Comparison of ENCODE assay signal across 8 mouse cellular contexts in the genomic region with DNA sequence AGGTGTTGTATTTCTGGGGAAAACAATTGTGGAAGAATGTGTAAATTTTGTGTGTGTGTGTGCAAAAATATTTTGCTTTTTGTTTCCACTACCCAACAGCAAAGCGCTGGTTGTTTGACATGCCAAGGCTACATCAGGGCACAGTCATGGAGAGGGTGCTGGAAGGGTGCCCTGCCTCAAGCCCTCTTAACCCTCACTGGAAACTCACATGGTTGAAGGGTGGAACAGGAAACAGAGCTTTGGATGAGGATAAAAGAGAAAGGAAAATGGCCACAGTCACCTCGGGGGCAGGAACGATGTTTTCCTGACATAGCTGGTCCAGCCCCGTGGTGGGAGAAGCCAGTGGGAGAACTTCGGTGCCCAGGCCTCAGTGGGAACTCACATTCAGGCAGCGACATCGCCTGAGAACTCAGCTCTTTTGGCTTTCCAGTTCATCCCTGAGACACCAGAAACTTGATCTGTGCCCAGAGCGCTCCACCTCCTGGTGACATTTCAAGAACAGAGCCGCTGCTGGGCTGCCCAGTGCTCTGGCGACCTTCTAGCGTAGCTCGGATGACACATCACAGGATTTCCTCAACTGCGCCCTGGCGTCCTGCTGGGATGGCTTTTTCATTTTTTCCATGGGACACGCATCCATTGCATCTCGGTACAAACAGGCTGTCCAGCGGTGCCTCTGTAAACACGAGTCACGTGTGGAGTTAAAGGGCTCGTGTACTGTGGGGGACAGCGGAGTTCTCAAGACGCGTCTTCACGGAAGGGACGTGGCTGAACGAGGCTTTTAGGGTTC. TPM values are rescaled to one million over a fixed set of nuclear protein-coding genes. Genes with fewer than 3 reads are reported as not detected.
DNase-seq lines count a peak whose midpoint lies in the region; ATAC-seq and TF ChIP-seq lines count a peak whose summit lies in the region.

No protein-coding gene starts in this region.

- peak; percentile 48 for TF ChIP-seq CTCF in stomach, postnatal 0 days (IDR thresholded peaks at IDR 0.05; ENCODE audit: low read depth)

- peak overlapping the region; percentile 56 for H3K4me2 ChIP-seq in heart, embryonic 11.5 days
- H3K4me2 ChIP-seq in kidney, embryonic 14.5 days (replicated peaks; ENCODE audit: low read depth, low read length): peak overlapping the region; percentile 32
- H3K4me2 ChIP-seq in stomach, postnatal 0 days (replicated peaks; ENCODE audit: low read depth): peak overlapping the region; percentile 38; the same call in 1 of the 2 replicates

- H3K36me3 ChIP-seq in heart, embryonic 11.5 days (ENCODE audit: control insufficient read depth, insufficient read depth, low read length): no peaks in the 10 kb centered on the region
- no peaks in the 10 kb centered on the region for H3K36me3 ChIP-seq in kidney, embryonic 14.5 days (ENCODE audit: control insufficient read depth, insufficient read depth, low read length)
- no peaks in the 10 kb centered on the region for H3K36me3 ChIP-seq in stomach, postnatal 0 days (ENCODE audit: control insufficient read depth, insufficient read depth, low read length)

- no peak overlapping the region for H3K9ac ChIP-seq in heart, embryonic 11.5 days (ENCODE audit: low read depth, low read length)
- H3K9ac ChIP-seq in kidney, embryonic 14.5 days (ENCODE audit: low read depth, low read length): no peak overlapping the region
- no peak overlapping the region for H3K9ac ChIP-seq in stomach, postnatal 0 days (ENCODE audit: low read length)

- peak overlapping the region; percentile 13; the same call in 1 of the 2 replicates for H3K4me3 ChIP-seq in heart, embryonic 11.5 days (ENCODE audit: low read depth, low read length)
- peak overlapping the region; percentile 17; the same call in 1 of the 2 replicates for H3K4me3 ChIP-seq in kidney, embryonic 14.5 days (ENCODE audit: low read length)
- no peak overlapping the region for H3K4me3 ChIP-seq in stomach, postnatal 0 days (ENCODE audit: low read depth, low read length)

- no peaks in the 10 kb centered on the region for H3K27me3 ChIP-seq in heart, embryonic 11.5 days (ENCODE audit: control insufficient read depth, insufficient read depth, low read length)
- H3K27me3 ChIP-seq in kidney, embryonic 14.5 days (ENCODE audit: control insufficient read depth, insufficient read depth, low read length): no peaks in the 10 kb centered on the region
- no peaks in the 10 kb centered on the region for H3K27me3 ChIP-seq in stomach, postnatal 0 days (ENCODE audit: control insufficient read depth, insufficient read depth, low read length)

- H3K27ac ChIP-seq in heart, embryonic 11.5 days (ENCODE audit: low read depth, low read length): no peak overlapping the region
- H3K27ac ChIP-seq in kidney, embryonic 14.5 days (ENCODE audit: low read depth, low read length): no peak overlapping the region
- H3K27ac ChIP-seq in stomach, postnatal 0 days (replicated peaks): 0 out of 2 replicates have a peak overlapping the region, but pooled peaks have one; percentile 18

- ATAC-seq in heart, embryonic 11.5 days (replicated peaks; ENCODE audit: insufficient number of reproducible peaks, low FRiP score, low TSS enrichment): no peak
- ATAC-seq in kidney, embryonic 14.5 days (ENCODE audit: low FRiP score, low TSS enrichment): peak; percentile 66; the same call in 1 of the 2 replicates
- ATAC-seq in stomach, postnatal 0 days (ENCODE audit: low FRiP score, low TSS enrichment): peak; percentile 34; the same call in 1 of the 2 replicates

- H3K4me1 ChIP-seq in heart, embryonic 11.5 days (ENCODE audit: control insufficient read depth, insufficient read depth, low read length): peaks cover 7% of the 10 kb centered on the region
- H3K4me1 ChIP-seq in kidney, embryonic 14.5 days (ENCODE audit: control insufficient read depth, insufficient read depth, low read length): no peaks in the 10 kb centered on the region
- H3K4me1 ChIP-seq in stomach, postnatal 0 days (replicated peaks; ENCODE audit: control insufficient read depth, insufficient read depth): no peaks in the 10 kb centered on the region

- no peak for TF ChIP-seq EP300 in stomach, postnatal 0 days (optimal IDR thresholded peaks at IDR 0.05)

- peak; percentile 52 for DNase-seq in 3134 (ENCODE audit: extremely low read depth, insufficient read length, low spot score)
- peak; percentile 72 for DNase-seq in adrenal gland, postnatal 25 days
- peak; percentile 82 for DNase-seq in lung, postnatal 10 days
- DNase-seq in stomach, postnatal 0 days (ENCODE audit: low spot score): peak; percentile 39
- no peak for DNase-seq in layer of hippocampus, adult 11-12 months (ENCODE audit: low spot score)
- DNase-seq in ovary, postnatal 14 days (ENCODE audit: low spot score): no peak

- no peaks in the 10 kb centered on the region for H3K9me3 ChIP-seq in heart, embryonic 11.5 days (replicated peaks; ENCODE audit: control insufficient read depth, low read length)
- H3K9me3 ChIP-seq in kidney, embryonic 14.5 days (ENCODE audit: control insufficient read depth, low read length): no peaks in the 10 kb centered on the region
- H3K9me3 ChIP-seq in stomach, postnatal 0 days (ENCODE audit: control insufficient read depth, low read length): no peaks in the 10 kb centered on the region

- WGBS in heart, embryonic 11.5 days (ENCODE audit: insufficient replicate concordance): 34% methylated on average over 26 of the region's 26 CpGs
- 34% methylated on average over 26 of the region's 26 CpGs for WGBS in kidney, embryonic 14.5 days
- 40% methylated on average over 26 of the region's 26 CpGs for WGBS in stomach, postnatal 0 days

RNA-seq across cellular contexts. Expression of a gene that starts 6.8 kb away (rescaled TPM):
- 35.1 and 37.1 TPM in 2 replicates for total RNA-seq in adrenal gland, postnatal 25 days (2021)
- polyA plus RNA-seq in heart, embryonic 11.5 days (2014; fragmentation: Nextera tagmentation; extraction: Ambion mirVana): 1.6 and 1.7 TPM in 2 replicates
- polyA plus RNA-seq in kidney, embryonic 14.5 days (2014; fragmentation: Nextera tagmentation; extraction: Ambion mirVana): 14.8 and 17.0 TPM in 2 replicates
- polyA plus RNA-seq in stomach, postnatal 0 days (2015; fragmentation: Nextera tagmentation; extraction: Ambion mirVana): 4.3 and 5.2 TPM in 2 replicates

Comparison
In these comparisons a context has a peak if more than half of its experiments do, and no peak if none do; other contexts are left out.
1. DNase-seq: peak in 3134 (single experiment), adrenal gland, postnatal 25 days (single experiment), lung, postnatal 10 days (single experiment) and stomach, postnatal 0 days (single experiment); none in layer of hippocampus, adult 11-12 months (single experiment) and ovary, postnatal 14 days (single experiment).
2. Peak in every context shown above with its lines, with median percentiles within 50 percentile points of each other: H3K4me2 ChIP-seq.